ENCODE assay signal across 7 mouse cellular contexts in genomic region chr9:121247956-121248775, GRCm38 (mm10). TPM values are rescaled to one million over a fixed set of nuclear protein-coding genes. Genes with fewer than 3 reads are reported as not detected.
DNase-seq lines count a peak whose midpoint lies in the region; ATAC-seq and TF ChIP-seq lines count a peak whose summit lies in the region.

No protein-coding gene starts in this region.

- H3K27ac ChIP-seq in cerebellum, adult 2 months (ENCODE audit: insufficient read depth, low read length) = no peak overlapping the region
- no peak overlapping the region for H3K27ac ChIP-seq in hindbrain, embryonic 16.5 days (ENCODE audit: low read depth, low read length)
- no peak overlapping the region for H3K27ac ChIP-seq in midbrain, embryonic 12.5 days (replicated peaks)
- H3K27ac ChIP-seq in spleen, adult 2 months (ENCODE audit: insufficient read depth, low read length) = no peak overlapping the region

- peak; percentile 78 for TF ChIP-seq CTCF in cerebellum, adult 2 months (IDR thresholded peaks at IDR 0.05; ENCODE audit: borderline replicate concordance, insufficient read depth, low read depth, low read length)
- peak; percentile 66; the same call in 1 of the 2 replicates for TF ChIP-seq CTCF in spleen, adult 2 months (IDR thresholded peaks at IDR 0.05; ENCODE audit: extremely low read depth, insufficient read depth, insufficient read length, insufficient replicate concordance)

- no peak overlapping the region for H3K4me3 ChIP-seq in cerebellum, adult 2 months (replicated peaks; ENCODE audit: insufficient read depth, low read depth, low read length)
- no peak overlapping the region for H3K4me3 ChIP-seq in hindbrain, embryonic 16.5 days (ENCODE audit: low read length)
- H3K4me3 ChIP-seq in midbrain, embryonic 12.5 days = no peak overlapping the region
- H3K4me3 ChIP-seq in spleen, adult 2 months (ENCODE audit: extremely low read depth, insufficient read depth, insufficient read length) = no peak overlapping the region

- no peaks in the 10 kb centered on the region for H3K36me3 ChIP-seq in hindbrain, embryonic 16.5 days (ENCODE audit: control insufficient read depth, insufficient read depth, low read length)
- no peaks in the 10 kb centered on the region for H3K36me3 ChIP-seq in midbrain, embryonic 12.5 days
- no peaks in the 10 kb centered on the region for H3K36me3 ChIP-seq in spleen, adult 2 months (ENCODE audit: control insufficient read depth, insufficient read depth, low read length)

- WGBS in cerebellum, adult 2 months = 58% methylated on average over 12 of the region's 12 CpGs
- whole genome bisulfite sequencing in hindbrain, embryonic 16.5 days = 63% methylated on average over 12 of the region's 12 CpGs
- WGBS in midbrain, embryonic 12.5 days = 68% methylated on average over 12 of the region's 12 CpGs
- WGBS in spleen, adult 2 months = 60% methylated on average over 12 of the region's 12 CpGs

- no peaks in the 10 kb centered on the region for H3K27me3 ChIP-seq in cerebellum, adult 2 months (ENCODE audit: control insufficient read depth, insufficient read depth, low read length)
- H3K27me3 ChIP-seq in hindbrain, embryonic 16.5 days (replicated peaks; ENCODE audit: control insufficient read depth, insufficient read depth, low read length) = no peaks in the 10 kb centered on the region
- no peaks in the 10 kb centered on the region for H3K27me3 ChIP-seq in midbrain, embryonic 12.5 days
- no peaks in the 10 kb centered on the region for H3K27me3 ChIP-seq in spleen, adult 2 months (ENCODE audit: control insufficient read depth, insufficient read depth, low read length)

- 0 out of 2 replicates have a peak, but pooled peaks have one; percentile 48 for ATAC-seq in hindbrain, embryonic 16.5 days
- ATAC-seq in midbrain, embryonic 12.5 days (ENCODE audit: low FRiP score, low read depth) = peak; percentile 49; the same call in 1 of the 2 replicates

- H3K4me1 ChIP-seq in cerebellum, adult 2 months (ENCODE audit: control insufficient read depth, insufficient read depth, low read length) = no peaks in the 10 kb centered on the region
- H3K4me1 ChIP-seq in hindbrain, embryonic 16.5 days (ENCODE audit: control insufficient read depth, insufficient read depth, low read depth, low read length) = no peaks in the 10 kb centered on the region
- H3K4me1 ChIP-seq in midbrain, embryonic 12.5 days = no peaks in the 10 kb centered on the region
- H3K4me1 ChIP-seq in spleen, adult 2 months (ENCODE audit: control insufficient read depth, insufficient read depth, insufficient read length) = no peaks in the 10 kb centered on the region

- TF ChIP-seq POLR2A in cerebellum, adult 2 months (IDR thresholded peaks at IDR 0.05; ENCODE audit: borderline replicate concordance, insufficient read depth, low read length) = no peak
- no peak for TF ChIP-seq POLR2A in spleen, adult 2 months (IDR thresholded peaks at IDR 0.05; ENCODE audit: low read depth, low read length)

- peak; percentile 74 for DNase-seq in T-cell, adult 2 months (ENCODE audit: low spot score)
- DNase-seq in cerebellum, adult 2 months = peak; percentile 68 to 79
- peak; percentile 53 to 94 for DNase-seq in frontal cortex, adult 2 months (ENCODE audit: extremely low spot score in 1 of 2, low spot score in 1 of 2)
- peak; percentile 35 to 68 for DNase-seq in left cerebral cortex, adult 8-10 months (ENCODE audit: low spot score in 2 of 2)
- DNase-seq in spleen, adult 2 months (ENCODE audit: low read depth in 1 of 2, low spot score in 2 of 2) = peak; percentile 63 to 77

- H3K9ac ChIP-seq in hindbrain, embryonic 16.5 days (ENCODE audit: low read depth, low read length) = no peak overlapping the region
- H3K9ac ChIP-seq in midbrain, embryonic 12.5 days (replicated peaks) = no peak overlapping the region

- H3K4me2 ChIP-seq in hindbrain, embryonic 16.5 days (ENCODE audit: low read length) = no peak overlapping the region
- no peak overlapping the region for H3K4me2 ChIP-seq in midbrain, embryonic 12.5 days (replicated peaks)

- no peaks in the 10 kb centered on the region for H3K9me3 ChIP-seq in hindbrain, embryonic 16.5 days (ENCODE audit: control insufficient read depth, low read length)
- H3K9me3 ChIP-seq in midbrain, embryonic 12.5 days = no peaks in the 10 kb centered on the region

RNA-seq across cellular contexts. Expression of gene Ulk4, which starts 28.8 kb away (rescaled TPM):
- 2.1 and 2.5 TPM in 2 replicates for polyA plus RNA-seq in cerebellum, adult 2 months (2012; rRNA removed)
- polyA plus RNA-seq in frontal cortex, adult 2 months (2012; rRNA removed) = 5.9 and 6.2 TPM in 2 replicates
- 75.8 and 79.9 TPM in 2 replicates for polyA plus RNA-seq in hindbrain, embryonic 16.5 days (2015; fragmentation: Nextera tagmentation; extraction: Ambion mirVana)
- total RNA-seq in left cerebral cortex, adult 8-10 months (2022) = 10 to 100 TPM in 1 of 4 experiments, 1 to 10 TPM in 3; 7.7 to 10.4 (median 9.2) TPM
- polyA plus RNA-seq in midbrain, embryonic 12.5 days (2016; fragmentation: Nextera tagmentation; extraction: Ambion mirVana) = 193 and 218 TPM in 2 replicates
- polyA plus RNA-seq in spleen, adult 2 months (2012; rRNA removed) = 0.39 and 0.48 TPM in 2 replicates

RNA-seq across cellular contexts. Expression of gene Trak1, which starts 49.1 kb away (rescaled TPM):
- 103 TPM in 2 replicates for polyA plus RNA-seq in cerebellum, adult 2 months (2012; rRNA removed)
- polyA plus RNA-seq in frontal cortex, adult 2 months (2012; rRNA removed) = 136 and 139 TPM in 2 replicates
- polyA plus RNA-seq in hindbrain, embryonic 16.5 days (2015; fragmentation: Nextera tagmentation; extraction: Ambion mirVana) = 57.8 and 59.3 TPM in 2 replicates
- total RNA-seq in left cerebral cortex, adult 8-10 months (2022) = 100 to 1,000 TPM; 206 to 233 (median 225) TPM
- 38.0 and 42.2 TPM in 2 replicates for polyA plus RNA-seq in midbrain, embryonic 12.5 days (2016; fragmentation: Nextera tagmentation; extraction: Ambion mirVana)
- 31.0 and 43.6 TPM in 2 replicates for polyA plus RNA-seq in spleen, adult 2 months (2012; rRNA removed)

Comparison
In these comparisons a context has a peak if more than half of its experiments do, and no peak if none do; other contexts are left out.
1. RNA of gene Ulk4, which starts 28.8 kb away (polyA plus RNA-seq): 193 to 218 TPM in midbrain, embryonic 12.5 days and 75.8 to 79.9 TPM in hindbrain, embryonic 16.5 days; 5.9 to 6.2 TPM in frontal cortex, adult 2 months, 2.1 to 2.5 TPM in cerebellum, adult 2 months and 0.39 to 0.48 TPM in spleen, adult 2 months; every median in the first group is over 10 times any median in the second.
2. Peak in every context shown above with its lines, with median percentiles within 50 percentile points of each other: DNase-seq.